Mouse (Mus musculus) cortical plate, adult 2 months (tissue): ENCODE results near the gene Galnt6.

ENCODE experiments used
- CTCF ChIP-seq: fragments of 200-500 bp; IDR thresholded peaks from 2 replicates; pipeline ENCODE4 v1.5.1; 2011; ENCODE audit warnings: mild to moderate bottlenecking, control low read depth, low read length; ENCODE audit not compliant: insufficient read depth; ENCODE audit errors: extremely low read depth
- POLR2A ChIP-seq: fragments of 200-500 bp; IDR thresholded peaks from 2 replicates; pipeline ENCODE4 v1.6.1; 2011; ENCODE audit warnings: mild to moderate bottlenecking, low read length, control low read depth; ENCODE audit not compliant: insufficient read depth; ENCODE audit errors: extremely low read depth

DNA sequence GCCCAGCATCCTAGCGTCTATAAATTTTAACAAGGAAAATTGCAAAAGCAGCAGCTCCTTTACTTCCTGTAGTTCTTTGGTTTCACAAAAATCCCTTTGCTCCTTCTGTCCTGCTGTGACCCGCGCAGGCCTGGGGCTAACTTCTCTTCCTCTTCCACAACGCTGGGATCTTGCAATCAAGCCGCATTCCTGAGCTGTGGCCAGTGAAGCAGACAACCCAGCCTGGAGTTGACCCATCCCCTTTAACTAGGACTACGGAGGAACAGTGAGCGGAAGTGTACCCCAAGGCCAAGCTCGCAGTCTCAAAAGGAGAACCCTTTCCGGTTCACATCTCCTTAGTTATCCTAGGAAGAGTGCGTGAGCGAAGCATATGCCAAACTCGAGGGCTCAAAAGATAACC is 50.6 kb downstream of the Galnt6 start:
- no peak for TF ChIP-seq POLR2A
- TF ChIP-seq CTCF: no peak
